Mouse (Mus musculus): ENCODE data around the gene Chga. TPM values are rescaled to one million over a fixed set of nuclear protein-coding genes. Genes with fewer than 3 reads are reported as not detected.

The Chga gene
- total and polyA plus RNA-seq, 3 experiments, result not detected

- peak; percentile 25 for DNase-seq (ENCODE audit: low read depth, low spot score)
- TF ChIP-seq GABPA (IDR thresholded peaks at IDR 0.05; ENCODE audit: low read depth, low read length) (no peak), POLR2A (IDR thresholded peaks at IDR 0.05; ENCODE audit: control insufficient read depth in 1 of 2, insufficient read depth in 1 of 2, low read depth in 1 of 2, low read length in 2 of 2, poor library complexity in 1 of 2) (no peak), BHLHE40 (IDR thresholded peaks at IDR 0.05; ENCODE audit: borderline replicate concordance, low read depth, low read length) (no peak), POLR2AphosphoS5 (IDR thresholded peaks at IDR 0.05; ENCODE audit: borderline replicate concordance, low read depth, low read length) (no peak), MEF2A (IDR thresholded peaks at IDR 0.05; ENCODE audit: extremely low read depth, insufficient replicate concordance, low read depth, low read length, poor library complexity, severe bottlenecking) (no peak), MAX (IDR thresholded peaks at IDR 0.05; ENCODE audit: low read length) (no peak), KAT2A (conservative IDR thresholded peaks at IDR 0.05; ENCODE audit: low read depth, low read length) (no peak), TCF12 (IDR thresholded peaks at IDR 0.05; ENCODE audit: low read depth, low read length) (no peak), ELF1 (IDR thresholded peaks at IDR 0.05; ENCODE audit: low read depth, low read length) (no peak), TBP (IDR thresholded peaks at IDR 0.05; ENCODE audit: low read depth, low read length) (no peak), USF1 (IDR thresholded peaks at IDR 0.05; ENCODE audit: low read depth, low read length) (no peak)
- H3K27ac ChIP-seq (ENCODE audit: control insufficient read depth, low read depth, low read length), result no peak overlapping the region
Measured at GRCm38 (mm10) chr12:102565086-102565485, 10.3 kb downstream of the Chga start.

DNA sequence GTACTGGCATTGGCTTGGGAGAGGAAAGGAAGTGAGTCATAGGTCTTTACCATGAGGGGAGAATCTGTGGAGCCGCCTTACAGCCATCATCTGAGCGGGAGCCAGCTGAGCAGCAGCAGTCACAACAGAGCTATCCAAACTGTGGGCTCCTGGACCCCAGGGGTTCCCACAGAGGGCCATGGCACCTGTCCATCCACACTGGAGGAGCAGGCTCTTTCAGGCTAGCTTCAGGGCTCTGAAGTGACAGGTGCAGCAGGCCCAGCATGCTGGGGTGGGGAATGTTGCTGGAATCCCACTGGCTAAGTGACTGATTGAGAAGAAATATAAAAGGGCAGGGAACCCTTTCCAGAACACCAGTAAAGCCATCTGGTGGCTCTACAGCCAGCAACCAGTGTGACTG is 12.2 kb downstream of the Chga start:
- Histone ChIP-seq H3K36me3 (ENCODE audit: control insufficient read depth in 1 of 2, insufficient read depth in 2 of 2, low read length in 2 of 2) (no peaks in the 10 kb centered on the region), H3K79me2 (ENCODE audit: control insufficient read depth, insufficient read depth, low read length, poor library complexity) (no peaks in the 10 kb centered on the region), H3K4me3 (ENCODE audit: control insufficient read depth in 1 of 2, insufficient read depth in 1 of 2, low read depth in 2 of 2, low read length in 2 of 2) (no peak overlapping the region), H3K27me3 (ENCODE audit: control insufficient read depth in 1 of 2, insufficient read depth in 2 of 2, low read length in 2 of 2) (no peaks in the 10 kb centered on the region), H3K9me3 (replicated peaks; ENCODE audit: insufficient read depth, low read length) (no peaks in the 10 kb centered on the region), H3K27ac (ENCODE audit: control insufficient read depth, low read depth, low read length) (no peak overlapping the region), H3K9ac (ENCODE audit: control insufficient read depth, low read depth, low read length, poor library complexity, severe bottlenecking) (no peak overlapping the region), H3K4me1 (ENCODE audit: control insufficient read depth in 1 of 2, insufficient read depth in 2 of 2, low read length in 2 of 2) (peaks cover 0 to 5% of the 10 kb centered on the region in 2 experiments; a peak in 2 of 4 replicates)
- no peak for TF ChIP-seq MYC (IDR thresholded peaks at IDR 0.05; ENCODE audit: low read depth, low read length)
- no peak for TF ChIP-seq MEF2A (IDR thresholded peaks at IDR 0.05; ENCODE audit: extremely low read depth, insufficient replicate concordance, low read depth, low read length, poor library complexity, severe bottlenecking)
- TF ChIP-seq POLR2AphosphoS2 (IDR thresholded peaks at IDR 0.05; ENCODE audit: low read length), result no peak
- TF ChIP-seq RAD21 (IDR thresholded peaks at IDR 0.05; ENCODE audit: low read depth, low read length), result no peak
- DNase-seq (ENCODE audit: low read depth, low spot score), result no peak

More at GRCm38 (mm10) chr12:102565086-102565485, 10.3 kb downstream of the Chga start:
- Histone ChIP-seq H3K4me3 (ENCODE audit: control insufficient read depth in 1 of 2, insufficient read depth in 1 of 2, low read depth in 2 of 2, low read length in 2 of 2) (no peak overlapping the region), H3K9ac (ENCODE audit: control insufficient read depth, low read depth, low read length, poor library complexity, severe bottlenecking) (no peak overlapping the region), H3K9me3 (replicated peaks; ENCODE audit: insufficient read depth, low read length) (no peaks in the 10 kb centered on the region), H3K4me1 (ENCODE audit: control insufficient read depth in 1 of 2, insufficient read depth in 2 of 2, low read length in 2 of 2) (peaks cover 0 to 5% of the 10 kb centered on the region in 2 experiments; a peak in 2 of 4 replicates), H3K79me2 (ENCODE audit: control insufficient read depth, insufficient read depth, low read length, poor library complexity) (no peaks in the 10 kb centered on the region), H3K27me3 (ENCODE audit: control insufficient read depth in 1 of 2, insufficient read depth in 2 of 2, low read length in 2 of 2) (no peaks in the 10 kb centered on the region), H3K36me3 (ENCODE audit: control insufficient read depth in 1 of 2, insufficient read depth in 2 of 2, low read length in 2 of 2) (no peaks in the 10 kb centered on the region)

DNA sequence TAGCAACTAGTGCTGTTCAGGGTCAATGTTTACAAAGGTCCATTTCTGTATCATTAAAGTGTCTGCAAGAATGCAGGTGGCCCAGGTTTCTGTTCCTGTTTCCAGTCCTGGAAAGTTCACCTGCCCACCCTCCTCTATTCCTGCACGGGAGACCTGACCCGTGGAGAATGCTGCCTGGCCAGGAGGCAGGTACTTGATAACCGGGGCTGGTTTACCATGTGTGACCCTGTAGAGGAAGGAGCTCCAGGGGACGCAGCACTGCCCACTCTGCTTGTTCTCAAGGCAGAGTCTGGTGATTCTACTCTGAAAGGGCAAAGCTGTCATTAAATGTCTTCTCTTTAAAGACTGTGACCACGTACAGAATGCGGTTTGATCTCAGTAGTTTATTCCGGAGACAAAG is 13.4 kb downstream of the Chga start:
- H3K27me3 ChIP-seq (ENCODE audit: control insufficient read depth in 1 of 2, insufficient read depth in 2 of 2, low read length in 2 of 2), result no peaks in the 10 kb centered on the region
- no peak for DNase-seq (ENCODE audit: low read depth, low spot score)
- H3K4me1 ChIP-seq (ENCODE audit: control insufficient read depth in 1 of 2, insufficient read depth in 2 of 2, low read length in 2 of 2), result peaks cover 0 to 5% of the 10 kb centered on the region in 2 experiments; a peak in 2 of 4 replicates
- no peak overlapping the region for H3K27ac ChIP-seq (ENCODE audit: control insufficient read depth, low read depth, low read length)
- H3K79me2 ChIP-seq (ENCODE audit: control insufficient read depth, insufficient read depth, low read length, poor library complexity), result no peaks in the 10 kb centered on the region
- H3K9me3 ChIP-seq (replicated peaks; ENCODE audit: insufficient read depth, low read length), result no peaks in the 10 kb centered on the region
- no peak overlapping the region for H3K9ac ChIP-seq (ENCODE audit: control insufficient read depth, low read depth, low read length, poor library complexity, severe bottlenecking)
- no peak overlapping the region for H3K4me3 ChIP-seq (ENCODE audit: control insufficient read depth in 1 of 2, insufficient read depth in 1 of 2, low read depth in 2 of 2, low read length in 2 of 2)
- no peaks in the 10 kb centered on the region for H3K36me3 ChIP-seq (ENCODE audit: control insufficient read depth in 1 of 2, insufficient read depth in 2 of 2, low read length in 2 of 2)
- no peak for TF ChIP-seq NRF1 (IDR thresholded peaks at IDR 0.05; ENCODE audit: insufficient read depth, low read depth, low read length, poor library complexity, severe bottlenecking)
- no peak for TF ChIP-seq MAX (IDR thresholded peaks at IDR 0.05; ENCODE audit: low read length)
- TF ChIP-seq GATA1 (IDR thresholded peaks at IDR 0.05; ENCODE audit: low read depth, low read length), result no peak
- TF ChIP-seq ZMIZ1 (IDR thresholded peaks at IDR 0.05; ENCODE audit: low read depth, low read length), result no peak
- TF ChIP-seq UBTF (IDR thresholded peaks at IDR 0.05; ENCODE audit: borderline replicate concordance, insufficient read depth, low read depth, low read length), result no peak
- TF ChIP-seq SIN3A (IDR thresholded peaks at IDR 0.05; ENCODE audit: low read length), result no peak
- no peak for TF ChIP-seq USF1 (IDR thresholded peaks at IDR 0.05; ENCODE audit: low read depth, low read length)
- no peak for TF ChIP-seq EP300 (IDR thresholded peaks at IDR 0.05; ENCODE audit: low read depth in 1 of 2, low read length in 2 of 2)
- no peak for TF ChIP-seq NELFE (IDR thresholded peaks at IDR 0.05; ENCODE audit: low read depth, low read length)
- TF ChIP-seq ZNF384 (IDR thresholded peaks at IDR 0.05; ENCODE audit: low read depth, low read length), result no peak
- TF ChIP-seq BHLHE40 (IDR thresholded peaks at IDR 0.05; ENCODE audit: borderline replicate concordance, low read depth, low read length), result no peak
- TF ChIP-seq SMC3 (IDR thresholded peaks at IDR 0.05; ENCODE audit: low read depth, low read length), result no peak
- no peak for TF ChIP-seq MYB (IDR thresholded peaks at IDR 0.05; ENCODE audit: low read depth, low read length)
- TF ChIP-seq CHD1 (IDR thresholded peaks at IDR 0.05; ENCODE audit: low read depth, low read length), result no peak
- TF ChIP-seq MAFK (IDR thresholded peaks at IDR 0.05; ENCODE audit: borderline replicate concordance, low read depth, low read length), result no peak
